Mouse (Mus musculus) layer of hippocampus, adult 8-10 months (tissue): ENCODE data around the gene Pard3. TPM values are rescaled to one million over a fixed set of nuclear protein-coding genes. Genes with fewer than 3 reads are reported as not detected.
A peak's percentile ranks its signal among the peaks of the same experiment; 100 is the strongest.

Experiments used
- DNase-seq, 2 experiments: peaks; one replicate each; pipeline ENCODE4 v3.0.0; 2022; ENCODE audit warnings: low spot score in 2 of 2
- total RNA-seq, 4 experiments: library from RNA; stranded (reverse); gene quantifications; 2 replicates each; pipeline ENCODE4 v1.2.4; 2022

The Pard3 gene
- total RNA-seq, 4 experiments from 2014 or later = 22.7 to 28.9 (median 25.4) TPM

DNA sequence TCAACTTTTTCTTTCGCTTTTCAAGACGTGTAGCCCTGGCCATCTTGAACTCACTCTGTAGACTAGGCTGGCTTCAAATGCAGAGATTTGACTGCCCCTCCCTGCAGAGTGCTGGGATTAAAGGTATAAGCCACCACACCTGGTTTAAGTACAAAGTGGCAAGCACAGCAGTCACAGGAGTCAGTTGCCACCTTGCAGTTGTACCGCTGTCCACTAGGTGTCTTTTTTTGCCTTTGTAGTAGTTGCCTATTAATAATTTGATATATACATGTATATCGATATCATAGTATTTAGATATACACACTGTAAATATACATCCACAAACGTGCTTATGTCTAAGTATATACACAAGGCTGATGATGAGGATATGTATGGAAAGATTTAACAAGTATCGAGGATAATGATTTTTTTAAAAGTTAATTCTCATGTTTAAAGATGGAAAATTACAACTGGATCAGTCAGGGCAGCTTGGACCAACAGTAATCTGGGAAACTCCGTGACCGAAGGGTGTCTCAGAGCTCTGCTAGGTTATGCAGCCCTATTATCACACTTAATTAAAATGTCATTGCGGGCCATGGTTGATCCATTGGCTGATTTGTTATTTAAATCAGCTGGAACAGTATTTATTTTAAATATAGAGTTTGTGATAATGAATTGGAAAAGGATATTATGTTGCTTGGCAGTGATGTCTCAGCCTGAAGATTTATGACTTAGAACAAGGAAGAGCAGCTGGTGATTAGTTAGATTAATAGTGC, 220.9 kb downstream of the Pard3 start:
- no peak for DNase-seq

DNA sequence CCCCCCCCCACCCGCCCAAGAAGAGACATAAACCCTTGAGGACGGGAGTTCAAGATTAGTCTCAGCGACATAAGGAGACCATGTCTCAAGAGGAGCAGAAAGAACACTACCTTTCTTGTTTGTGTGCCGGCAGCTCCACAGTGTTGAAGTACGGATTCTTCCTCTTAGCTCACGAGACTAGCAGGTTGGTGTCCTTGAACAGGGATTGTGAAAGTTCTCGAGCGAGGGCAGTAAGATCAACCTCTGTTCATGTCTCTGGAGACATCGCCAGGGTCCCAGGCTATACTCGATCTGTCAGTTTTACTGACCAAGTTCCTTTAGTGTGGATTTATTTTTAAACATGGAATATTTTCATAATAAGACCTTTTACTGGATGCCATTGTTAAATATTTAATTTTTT, 224.1 kb downstream of the Pard3 start:
- no peak for DNase-seq

DNA sequence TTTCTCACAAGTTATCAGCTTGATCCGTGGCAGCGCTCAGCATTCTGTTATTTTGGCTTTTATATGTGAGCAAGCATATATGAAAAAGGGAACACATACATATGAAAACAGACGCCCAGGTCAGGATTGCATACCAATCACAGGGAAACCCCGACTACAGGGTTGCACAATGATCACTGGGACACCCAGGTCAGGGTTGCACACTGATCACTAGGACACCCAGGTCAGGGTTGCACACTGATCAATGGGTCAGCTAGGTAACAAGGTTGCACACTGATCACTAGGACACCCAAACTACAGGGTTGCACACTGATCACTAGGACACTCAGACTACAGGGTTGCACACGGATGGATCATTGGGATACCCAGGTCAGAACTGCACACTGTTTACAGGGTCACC, 228.6 kb downstream of the Pard3 start:
- DNase-seq = no peak

DNA sequence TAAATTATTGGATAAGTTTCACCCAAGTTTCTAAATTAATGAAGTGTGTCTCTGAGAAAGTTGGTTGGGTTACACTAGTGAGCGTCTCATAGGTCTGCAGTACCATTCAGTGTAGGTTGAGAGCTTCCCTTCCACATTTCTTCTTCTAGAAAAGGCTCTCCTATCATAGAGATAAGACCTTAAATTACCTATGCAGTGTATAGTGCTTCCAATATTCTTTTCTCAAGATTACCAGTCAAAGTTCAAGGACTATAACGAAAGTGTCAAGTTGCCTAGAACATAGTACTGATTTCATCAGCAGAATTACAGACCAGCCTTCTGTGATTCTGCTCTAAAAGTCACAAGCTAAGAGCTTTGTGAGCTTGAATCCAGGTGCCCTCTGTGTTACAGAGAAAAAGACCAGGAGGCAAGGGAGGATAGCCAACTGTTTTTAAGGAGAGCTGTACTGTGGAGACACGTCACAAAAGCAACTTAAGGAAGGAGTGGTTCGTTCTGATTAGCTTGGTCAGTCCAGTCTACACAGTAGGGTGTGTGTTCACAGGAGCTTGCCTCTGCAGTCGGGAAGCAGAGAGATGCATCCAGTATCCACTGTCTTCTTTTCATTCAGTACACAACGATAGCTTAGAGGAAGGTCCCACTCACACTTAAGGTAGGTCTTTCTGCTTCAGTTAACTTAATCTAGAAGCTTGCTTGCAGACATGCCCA, 229.5 kb downstream of the Pard3 start:
- no peak for DNase-seq

DNA sequence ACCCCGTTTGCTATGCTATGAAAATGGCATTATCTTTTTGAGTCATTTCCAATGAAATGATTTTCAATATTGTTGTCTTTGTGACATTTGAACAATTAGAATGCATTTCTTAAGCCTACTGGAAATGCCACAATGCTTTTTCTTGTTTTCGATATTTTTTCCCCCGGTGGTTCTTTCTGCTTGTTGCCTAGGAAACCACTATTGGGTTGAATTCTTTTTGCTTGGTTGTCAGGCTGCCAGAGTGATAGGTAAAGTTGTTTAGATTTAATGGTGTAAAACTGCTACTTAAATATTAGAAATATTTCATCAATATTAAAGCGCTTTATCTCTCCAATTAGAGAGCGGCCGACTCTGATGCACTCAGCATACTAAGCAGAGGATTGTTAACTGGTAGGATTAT, 230.4 kb downstream of the Pard3 start:
- no peak for DNase-seq

DNA sequence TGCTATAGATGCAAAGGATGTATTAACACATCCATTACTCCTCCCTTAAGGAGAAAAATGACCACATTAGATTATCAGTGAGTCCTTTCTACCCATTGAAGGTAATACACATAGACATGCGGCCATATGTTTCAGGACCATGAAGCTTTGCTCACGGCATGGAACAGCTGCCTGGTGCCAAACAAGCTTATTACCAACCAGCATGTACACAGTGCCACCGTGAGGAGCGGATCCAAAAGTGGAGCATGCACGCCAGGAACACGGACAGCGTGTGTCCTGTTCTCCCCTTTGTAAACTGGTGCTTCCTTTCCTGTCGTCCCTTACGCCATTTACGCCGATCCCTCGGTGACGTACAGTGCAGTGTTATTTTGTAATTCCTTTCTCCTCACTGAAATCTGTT, 232.2 kb downstream of the Pard3 start:
- DNase-seq = no peak

DNA sequence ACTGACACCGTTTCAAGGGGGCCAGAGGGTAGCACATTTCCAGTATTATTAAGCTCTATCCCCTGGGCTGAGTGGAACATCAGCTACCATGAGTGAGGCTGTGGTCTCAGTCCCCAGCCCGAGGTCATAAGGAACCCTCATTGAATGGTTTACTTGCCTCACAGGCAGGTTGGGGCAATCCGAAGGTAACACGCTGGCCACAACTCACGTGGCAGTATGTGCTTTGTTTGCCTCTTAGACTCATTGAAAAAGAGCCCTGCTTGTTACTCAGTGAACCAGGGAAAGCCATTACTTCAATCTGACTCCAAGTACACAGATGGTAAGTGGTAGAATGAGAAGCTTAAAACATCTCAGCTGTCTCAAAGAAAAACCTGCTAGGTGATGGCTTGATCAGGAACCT, 236.8 kb downstream of the Pard3 start:
- no peak for DNase-seq

DNA sequence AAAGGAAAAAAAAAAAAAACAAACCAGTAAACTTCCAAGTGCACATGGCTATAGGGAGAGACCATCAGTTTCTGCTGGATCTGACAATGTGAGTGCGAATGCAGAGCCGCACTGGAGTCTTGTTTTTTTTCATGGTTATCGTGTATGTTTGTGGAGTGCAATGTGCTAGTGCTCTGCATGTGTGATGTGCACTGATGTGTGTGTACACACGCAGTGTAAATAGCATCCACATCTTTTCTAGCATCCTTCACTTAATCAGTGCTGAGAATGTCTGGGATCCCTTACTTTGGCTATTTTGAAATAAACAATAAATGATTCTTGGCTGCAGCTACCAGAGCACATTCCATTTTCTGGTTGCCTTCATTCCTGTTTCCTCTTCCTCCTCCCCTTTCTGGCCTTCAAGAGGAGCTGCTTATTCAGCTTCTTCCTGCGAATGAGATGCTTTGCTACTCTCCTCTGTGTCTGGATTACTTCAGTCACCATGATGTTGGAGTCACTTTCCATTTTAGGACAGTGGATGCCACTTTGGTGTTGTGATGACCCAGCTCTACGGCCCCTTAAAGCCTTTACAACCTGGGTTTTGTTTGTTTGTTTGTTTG, 239.3 kb downstream of the Pard3 start:
- DNase-seq = no peak

DNA sequence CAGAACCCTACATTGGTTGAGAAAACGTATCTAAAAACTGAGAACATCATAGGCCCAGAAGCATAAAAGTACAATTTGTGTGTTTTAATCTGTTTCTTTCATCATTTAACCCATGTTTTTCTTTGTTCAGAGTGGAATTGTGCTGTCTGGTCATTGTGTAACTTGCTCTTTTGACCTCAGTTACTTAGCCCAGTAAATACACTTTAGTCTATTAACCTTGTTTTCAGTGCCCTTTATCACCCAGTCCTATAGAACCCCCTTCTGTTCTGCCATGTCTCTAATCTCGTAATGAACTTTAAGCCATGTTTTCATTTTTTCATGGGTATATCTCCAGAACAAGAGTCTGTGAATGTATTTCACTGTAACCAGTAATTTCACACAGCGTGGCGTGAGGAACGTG, 243.3 kb downstream of the Pard3 start:
- DNase-seq = no peak

DNA sequence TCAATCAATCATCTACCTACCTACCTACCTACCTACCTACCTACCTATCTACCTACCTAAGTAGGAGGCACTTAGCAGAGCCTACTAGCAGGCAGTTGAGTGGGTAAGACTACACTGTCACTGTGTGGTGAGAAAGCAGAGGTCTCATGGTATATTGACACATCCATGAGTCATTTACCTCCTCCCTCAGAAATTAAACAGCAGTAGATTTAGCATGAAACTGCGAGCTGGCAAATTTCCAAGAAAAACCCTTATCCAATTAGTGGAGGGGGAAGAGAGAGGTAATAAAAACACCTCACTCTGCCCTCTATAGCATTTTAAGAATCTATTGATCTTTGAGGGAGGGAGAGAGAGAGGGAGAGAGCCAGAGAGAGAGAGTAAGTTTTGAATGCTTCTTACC, 245.7 kb downstream of the Pard3 start:
- no peak for DNase-seq

DNA sequence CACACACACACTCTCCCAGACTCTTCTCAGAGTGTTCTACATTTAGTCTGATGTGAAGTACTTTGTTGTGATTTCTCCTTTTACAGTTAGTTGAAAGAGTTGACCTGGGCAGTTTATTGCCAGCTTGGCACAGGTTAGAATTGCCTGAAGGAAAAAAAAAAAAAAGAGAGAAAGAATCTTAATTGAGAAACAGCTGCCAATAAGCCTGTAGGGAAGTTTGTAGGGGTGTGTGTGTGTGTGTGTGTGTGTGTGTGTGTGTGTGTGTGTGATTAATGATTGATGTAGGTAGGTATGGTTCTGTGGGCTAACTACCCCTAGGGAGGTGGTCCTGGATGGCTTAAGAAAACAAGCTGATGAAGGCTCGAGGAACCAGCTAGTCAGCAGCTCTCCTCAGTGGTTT, 252.1 kb downstream of the Pard3 start:
- no peak for DNase-seq

DNA sequence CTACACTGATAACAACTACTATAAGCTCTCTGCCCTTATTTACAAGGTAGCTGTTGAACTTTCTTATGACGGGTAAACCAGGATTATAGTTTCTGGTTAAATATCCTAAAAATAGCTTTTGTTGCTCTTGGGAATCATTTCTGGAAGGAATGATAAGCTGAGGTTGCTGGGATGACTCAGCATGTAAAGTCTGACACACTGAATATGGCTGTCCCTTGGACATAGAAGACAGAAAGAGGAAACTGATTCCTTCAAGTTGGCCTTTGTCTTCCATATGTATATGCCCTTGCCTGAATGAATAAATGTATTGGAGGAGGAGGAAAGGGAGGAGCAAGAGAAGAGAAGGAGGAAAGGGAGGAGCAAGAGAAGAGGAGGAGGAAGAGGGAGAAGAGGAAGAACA, 254.2 kb downstream of the Pard3 start:
- no peak for DNase-seq

DNA sequence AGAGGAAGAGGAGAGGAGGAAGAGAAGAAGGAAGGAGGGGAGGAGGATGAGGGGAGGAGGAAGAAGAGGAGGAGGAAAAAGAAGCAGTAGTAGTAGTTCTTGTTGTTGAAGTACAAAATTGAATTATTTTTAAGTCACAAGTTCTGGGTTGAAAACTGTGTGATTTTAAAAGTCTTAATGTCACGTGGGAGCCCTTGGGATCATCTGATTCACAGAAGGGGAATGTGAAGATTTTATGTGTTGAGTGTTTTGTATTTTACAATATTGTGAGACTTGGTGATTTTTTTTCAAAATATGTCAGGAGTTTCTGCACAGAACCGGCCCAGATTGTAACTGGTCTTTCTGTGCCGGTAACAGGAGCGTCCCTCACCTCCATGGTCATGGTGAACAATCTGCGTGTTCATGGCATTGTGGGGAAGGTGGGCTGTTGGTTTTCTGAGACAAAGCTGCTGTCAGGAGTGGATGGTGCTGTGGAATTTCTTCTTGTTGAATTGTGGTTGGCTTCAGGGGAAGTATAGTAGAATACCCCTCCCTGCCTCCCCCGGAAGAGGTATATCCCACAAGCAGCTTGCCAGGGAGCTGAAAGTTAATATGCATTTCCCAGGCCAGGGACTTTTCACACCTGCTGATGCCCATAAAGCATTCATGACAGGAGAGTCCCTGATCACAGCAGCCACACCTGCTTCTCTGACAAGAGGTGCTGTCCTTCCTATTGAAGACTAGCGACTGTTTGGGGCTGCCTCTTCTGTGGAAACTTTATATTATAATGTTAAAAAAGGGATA, 254.9 kb downstream of the Pard3 start:
- no peak for DNase-seq

DNA sequence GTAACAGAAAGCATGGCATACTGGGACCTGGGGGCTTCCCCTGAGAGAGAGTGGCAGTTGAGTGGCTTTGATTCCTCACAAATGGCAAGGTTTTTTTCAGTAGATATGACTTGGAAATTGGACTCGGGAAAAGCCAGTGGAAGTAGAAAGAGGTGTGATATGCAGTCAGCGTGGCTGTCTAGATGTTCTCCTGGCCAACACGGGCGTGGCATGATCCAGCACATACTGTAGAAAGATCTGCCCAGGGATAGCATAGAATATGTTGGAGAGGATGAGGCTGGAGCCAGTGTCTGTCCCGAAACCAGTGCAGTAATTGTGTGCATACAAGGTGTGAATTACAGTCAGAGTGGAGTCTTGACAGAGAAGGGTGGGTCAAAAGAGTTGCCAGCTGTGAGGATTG, 257.2 kb downstream of the Pard3 start:
- DNase-seq = no peak

DNA sequence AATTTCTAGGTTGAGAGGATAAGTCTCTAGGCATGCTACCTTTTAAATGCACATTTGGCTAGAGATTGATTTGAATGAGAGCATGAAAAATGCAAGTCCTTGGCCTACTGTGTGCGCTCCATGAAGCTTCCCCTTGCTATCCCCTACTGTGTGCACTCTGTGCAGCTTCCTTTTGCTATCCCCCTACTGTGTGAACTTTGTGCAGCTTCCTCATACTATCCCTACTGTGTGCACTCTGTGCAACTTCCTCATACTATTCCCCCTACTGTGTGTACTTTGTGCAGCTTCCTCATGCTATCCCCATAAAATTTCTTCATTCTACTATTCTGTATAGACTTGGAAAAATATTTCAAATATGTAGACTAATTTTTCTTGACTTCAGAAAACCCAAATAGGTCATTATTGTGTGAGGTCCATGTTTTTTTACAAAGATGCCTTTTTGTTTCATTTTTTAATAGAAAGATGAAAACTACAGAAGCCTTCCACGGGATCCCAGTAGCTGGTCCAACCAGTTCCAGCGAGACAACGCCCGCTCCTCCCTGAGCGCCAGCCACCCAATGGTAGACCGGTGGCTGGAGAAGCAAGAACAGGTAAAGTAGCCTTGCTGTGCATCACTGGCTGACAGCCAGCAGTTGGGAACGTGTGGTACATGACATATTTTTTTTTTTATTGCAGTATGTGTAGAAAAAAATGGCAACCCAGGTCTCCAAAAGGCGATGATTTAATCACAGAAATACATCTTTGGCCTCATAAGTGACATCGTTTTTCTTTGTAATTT, 260.1 kb downstream of the Pard3 start:
- no peak for DNase-seq

DNA sequence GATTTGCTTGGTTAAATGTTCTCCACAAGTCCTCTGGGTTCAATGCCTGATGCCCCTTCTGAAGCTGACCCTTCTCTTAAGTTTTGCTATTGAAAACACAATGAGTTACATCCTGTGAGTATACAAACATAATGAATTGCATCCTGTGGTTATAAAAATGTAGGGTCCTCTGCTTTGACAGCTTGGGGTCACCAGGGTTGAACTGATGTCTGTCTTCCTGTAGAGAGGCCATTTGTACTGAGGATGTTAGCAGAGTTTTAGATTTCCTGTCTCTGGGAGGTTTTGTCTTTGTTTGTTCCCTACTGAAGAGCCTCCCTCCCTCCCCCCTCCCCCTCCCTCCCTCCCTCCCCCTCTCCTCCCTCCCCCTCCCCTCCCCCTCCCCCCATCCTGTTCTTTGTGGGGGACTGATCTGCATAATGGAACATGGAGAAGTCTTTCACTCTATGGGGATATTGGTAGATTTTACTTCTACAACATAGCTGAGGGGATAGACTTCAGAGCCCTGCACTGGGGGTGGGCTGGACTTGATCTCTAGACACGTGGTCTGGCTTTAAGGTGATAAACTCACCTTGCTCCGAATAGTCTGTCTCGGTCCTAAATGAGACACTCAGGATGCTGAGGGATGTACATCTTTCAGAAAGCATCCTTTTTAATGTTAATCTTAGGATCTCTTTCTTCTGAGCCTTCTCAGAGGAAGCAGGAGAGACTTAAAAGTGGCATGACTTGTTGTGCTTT, 261.3 kb downstream of the Pard3 start:
- no peak for DNase-seq

DNA sequence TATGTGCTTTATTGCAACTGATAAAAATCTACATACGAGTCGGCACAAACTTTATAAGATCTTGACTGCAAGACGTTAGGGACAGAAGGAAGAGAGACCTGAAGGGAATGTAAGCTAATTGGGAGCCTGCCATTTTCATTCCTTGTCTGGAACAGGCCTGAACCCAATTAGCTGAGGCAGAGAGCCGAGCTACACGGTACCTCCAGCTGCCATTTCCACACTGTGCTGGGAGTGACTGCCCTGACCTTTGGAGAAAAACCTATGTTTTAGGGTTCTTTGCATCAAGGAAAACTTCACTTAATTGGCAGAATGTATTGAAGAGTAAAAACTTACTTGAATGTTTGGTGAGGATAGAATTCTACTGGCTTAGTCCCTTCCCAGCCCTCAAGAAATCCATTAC, 262.1 kb downstream of the Pard3 start:
- no peak for DNase-seq

DNA sequence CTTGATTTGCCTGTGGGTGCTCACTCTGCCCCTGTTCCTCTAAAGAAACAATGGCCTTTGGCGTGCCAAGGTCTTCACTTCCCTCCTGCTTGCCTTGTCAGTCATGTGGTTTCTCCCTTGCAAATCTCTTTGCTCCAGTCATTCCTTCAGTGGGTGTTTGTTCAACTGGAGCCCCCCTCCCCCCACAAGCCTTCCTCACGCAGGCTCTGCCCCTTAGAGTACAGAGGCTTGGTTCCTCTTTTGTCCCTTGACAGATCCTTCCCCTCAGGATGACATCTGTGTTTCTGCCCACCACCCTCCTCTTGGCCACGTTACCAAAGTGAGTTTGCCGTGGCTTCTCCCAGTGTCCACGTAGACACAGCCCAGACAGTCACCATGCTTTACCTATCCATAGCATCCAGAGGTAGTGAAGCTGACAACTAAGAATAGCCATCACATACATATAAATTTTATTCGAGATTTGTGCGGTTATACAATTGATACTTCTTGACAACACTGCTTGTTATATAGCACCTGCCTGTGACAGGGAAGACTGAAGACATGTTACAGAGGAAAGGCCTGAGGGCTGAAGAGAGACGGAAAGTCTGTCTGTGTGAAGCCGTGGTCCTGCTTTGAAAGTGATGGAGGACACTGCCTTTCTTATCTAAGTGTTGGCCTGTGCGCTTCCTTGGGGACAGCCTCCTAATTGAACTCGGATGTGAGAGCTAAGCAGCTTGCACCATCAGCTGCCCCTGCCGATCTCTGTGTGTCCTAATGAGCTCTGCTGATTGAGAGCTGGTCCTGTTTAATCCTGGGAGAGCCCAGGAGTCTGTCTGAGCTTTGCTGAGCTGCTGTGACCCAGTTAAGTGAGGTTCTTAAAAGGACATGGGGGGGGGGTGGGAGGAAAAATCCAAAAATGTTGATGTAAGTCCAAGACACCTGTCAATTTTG, 266.8 kb downstream of the Pard3 start:
- no peak for DNase-seq

DNA sequence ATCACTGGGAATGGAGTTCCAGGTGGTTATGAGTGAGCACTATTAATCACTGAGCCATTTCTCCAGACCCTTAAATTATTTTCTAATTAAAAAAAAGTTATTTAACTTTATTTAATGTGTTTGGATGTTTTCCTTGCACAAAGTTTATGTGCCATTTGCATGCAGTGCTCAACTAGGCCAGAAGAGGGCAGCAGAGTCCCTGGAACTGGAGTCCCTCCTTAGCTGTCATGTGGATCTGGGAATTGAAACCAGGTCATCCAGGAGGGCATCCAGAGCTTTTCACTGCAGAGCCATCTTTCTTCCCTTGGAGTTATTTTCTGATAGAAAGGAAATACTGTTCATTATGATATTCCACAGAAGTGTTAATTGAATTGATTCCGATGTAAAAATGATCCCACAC, 268.1 kb downstream of the Pard3 start:
- DNase-seq = peak in 1 of 2 experiments; percentile 38
